Mouse (Mus musculus) small intestine, adult 2 months (tissue): Measurements from ENCODE around the gene Rsc1a1.

Source experiments
- CTCF ChIP-seq: fragments of 200-500 bp; IDR thresholded peaks from 2 replicates; pipeline ENCODE4 v1.5.1; 2012; ENCODE audit warnings: low read depth, mild to moderate bottlenecking, control low read depth, inconsistent platforms, low read length, moderate library complexity, mixed read lengths; ENCODE audit not compliant: insufficient replicate concordance, insufficient read length; ENCODE audit errors: extremely low read depth
- POLR2A ChIP-seq: fragments of 200-500 bp; IDR thresholded peaks from 2 replicates; pipeline ENCODE4 v1.6.1; 2012; ENCODE audit warnings: low read depth, mild to moderate bottlenecking, control low read depth, inconsistent platforms, low read length, moderate library complexity

DNA sequence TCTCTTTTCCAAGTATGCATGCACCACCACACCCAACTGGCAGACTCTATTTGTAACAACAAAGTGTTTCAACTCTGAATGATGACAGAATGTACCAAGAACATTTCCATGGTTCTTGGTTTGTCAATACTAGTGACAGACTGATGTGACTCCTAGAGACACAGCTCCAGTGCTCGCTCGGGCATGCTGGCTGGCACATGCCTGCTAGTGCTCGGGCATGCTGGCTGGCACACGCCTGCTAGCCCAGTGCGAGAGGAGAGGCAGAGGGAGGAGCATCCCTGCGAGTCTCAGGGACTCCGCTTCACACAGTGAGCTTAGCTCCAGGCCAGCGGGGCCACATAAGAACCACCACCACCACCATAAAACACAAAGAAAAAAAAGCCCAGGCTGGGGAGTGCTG is 9.3 kb upstream of the Rsc1a1 start:
- no peak for TF ChIP-seq CTCF
- TF ChIP-seq POLR2A = no peak
